Mouse (Mus musculus): ENCODE data around the gene Pigq.

Gene Pigq

DNA sequence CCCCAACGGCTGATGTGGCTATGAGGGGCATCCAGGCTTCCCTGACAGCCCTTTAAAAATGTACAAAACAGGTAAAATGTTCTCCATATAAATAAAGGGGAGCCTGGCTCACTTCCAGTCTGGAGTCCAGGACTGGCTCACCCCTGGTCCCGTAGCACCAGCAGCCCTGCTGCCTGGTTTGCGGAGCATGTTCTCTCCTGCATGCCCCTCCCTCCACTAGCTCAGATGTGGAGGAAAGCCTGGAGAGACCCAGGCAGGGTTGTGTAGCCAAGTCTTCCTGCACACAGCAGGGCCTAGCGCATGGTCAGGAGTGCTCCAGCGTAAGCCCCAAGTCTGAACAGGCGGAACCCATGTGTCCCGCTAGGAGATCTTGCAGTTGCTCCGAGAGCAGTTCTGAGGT lies 61.5 kb downstream of the Pigq start:
- no peak for DNase-seq (ENCODE audit: low spot score)

DNA sequence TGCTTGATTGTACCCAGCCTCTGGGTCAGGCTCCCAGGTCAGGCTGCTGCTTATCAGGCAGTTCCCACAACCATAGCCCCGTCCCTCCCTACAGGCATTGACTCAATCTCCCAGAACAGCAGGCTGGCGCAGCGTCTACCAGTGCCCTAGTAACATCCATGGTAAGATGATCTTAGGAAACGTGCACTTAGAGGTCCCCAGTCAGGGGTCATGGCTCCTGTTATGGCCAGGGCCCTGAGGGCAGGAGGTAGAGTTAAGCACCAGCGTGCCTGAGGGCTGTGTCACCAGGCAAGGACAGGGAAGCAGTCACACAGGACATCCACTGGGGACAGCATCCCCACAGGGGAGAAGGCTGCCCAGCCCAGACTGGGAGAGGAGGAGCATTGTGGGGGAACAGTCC lies 62.4 kb downstream of the Pigq start:
- no peak for DNase-seq (ENCODE audit: low spot score)

DNA sequence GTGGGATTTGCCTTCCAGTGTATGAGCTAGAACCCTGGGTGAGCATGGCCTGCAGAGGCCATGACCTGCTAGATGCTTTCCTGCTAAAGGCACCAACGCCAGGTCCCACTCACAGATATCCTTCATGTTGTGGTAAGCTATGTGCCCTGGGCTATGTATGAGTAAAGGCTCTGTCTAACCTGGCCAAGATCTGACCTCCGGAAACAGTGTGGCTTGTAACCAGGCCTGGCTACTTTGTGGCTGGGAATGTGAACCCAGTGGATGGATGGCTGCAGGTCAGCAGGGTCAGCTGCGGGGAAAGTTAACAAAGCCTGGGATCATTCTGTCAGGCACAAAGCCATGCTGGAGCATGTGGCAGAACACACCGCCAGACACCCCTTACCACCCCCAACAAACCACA lies 63.0 kb downstream of the Pigq start:
- no peak for DNase-seq (ENCODE audit: low spot score)

DNA sequence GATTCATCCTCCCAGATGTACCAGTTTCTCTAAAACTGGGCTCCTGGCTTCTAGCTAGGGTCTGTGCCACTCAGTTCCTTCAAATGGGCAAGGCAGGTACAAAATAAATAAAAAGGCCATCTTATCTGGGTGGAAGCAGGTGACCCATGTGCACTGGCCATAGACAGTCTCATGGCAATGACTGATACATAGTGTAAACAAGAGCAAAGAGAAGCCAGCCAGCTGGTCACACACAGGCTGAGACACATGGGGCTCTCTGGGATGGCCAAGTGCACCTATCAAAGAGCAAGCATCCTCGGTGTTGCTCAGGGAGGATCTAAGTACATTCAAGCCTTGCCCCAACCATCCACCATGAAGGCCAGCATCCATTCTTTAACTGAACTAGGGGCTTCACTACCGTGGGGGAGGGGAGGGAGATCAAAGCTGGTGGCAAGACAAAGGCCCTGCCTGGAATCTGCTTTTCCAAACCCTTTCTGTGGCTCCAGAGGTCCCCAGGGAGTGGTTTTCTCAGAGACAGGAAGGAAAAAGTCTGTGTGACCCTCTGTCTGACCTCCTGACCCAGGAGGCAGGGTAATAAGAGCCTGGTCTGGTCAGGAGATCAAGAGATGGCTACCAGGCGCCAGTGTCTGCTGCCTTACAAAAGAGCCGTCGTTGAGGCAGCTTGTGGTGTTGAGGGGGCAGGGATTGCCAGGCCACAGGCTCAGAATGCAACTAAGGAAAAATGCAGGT lies 63.7 kb downstream of the Pigq start:
- no peak for DNase-seq (ENCODE audit: low spot score)

DNA sequence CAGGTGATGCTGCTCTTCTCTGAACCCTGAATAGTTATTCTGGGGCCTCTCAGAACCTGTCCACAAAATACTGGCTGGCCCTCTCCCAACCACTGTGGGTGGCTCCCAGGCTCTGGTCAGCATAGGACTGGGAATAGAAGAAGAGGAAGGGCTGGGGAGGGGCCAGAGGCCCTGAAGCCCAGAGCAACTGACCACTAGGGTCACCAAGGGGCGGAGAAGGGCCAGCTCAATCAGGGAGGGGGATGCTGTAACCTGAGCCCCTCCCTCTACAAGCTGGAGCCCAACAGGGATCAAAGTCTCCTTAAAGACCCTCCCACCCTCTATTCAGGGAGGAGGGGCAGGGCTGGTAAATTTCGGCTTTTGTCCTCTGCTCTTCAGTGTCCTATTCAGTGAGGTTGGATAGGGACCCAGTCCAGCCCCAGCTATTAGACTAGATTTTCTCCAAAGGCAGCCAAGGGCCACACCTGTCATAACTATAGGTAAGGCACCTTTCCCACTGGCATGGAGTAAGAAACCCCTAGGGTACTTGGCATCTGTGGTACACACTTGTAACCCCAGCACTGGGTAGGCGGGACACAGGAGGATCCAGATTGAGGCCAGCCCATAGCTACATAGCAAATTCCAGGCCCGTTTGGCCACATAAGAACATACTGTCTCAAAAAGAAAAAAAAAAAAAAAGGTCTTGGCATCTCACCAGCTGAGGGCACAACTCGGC lies 64.4 kb downstream of the Pigq start, which contains the start of gene Wfikkn1:
Wfikkn1 (minus strand) TSS at position 663 of the 715 bp plus-strand sequence.
- DNase-seq (ENCODE audit: low spot score) = no peak

DNA sequence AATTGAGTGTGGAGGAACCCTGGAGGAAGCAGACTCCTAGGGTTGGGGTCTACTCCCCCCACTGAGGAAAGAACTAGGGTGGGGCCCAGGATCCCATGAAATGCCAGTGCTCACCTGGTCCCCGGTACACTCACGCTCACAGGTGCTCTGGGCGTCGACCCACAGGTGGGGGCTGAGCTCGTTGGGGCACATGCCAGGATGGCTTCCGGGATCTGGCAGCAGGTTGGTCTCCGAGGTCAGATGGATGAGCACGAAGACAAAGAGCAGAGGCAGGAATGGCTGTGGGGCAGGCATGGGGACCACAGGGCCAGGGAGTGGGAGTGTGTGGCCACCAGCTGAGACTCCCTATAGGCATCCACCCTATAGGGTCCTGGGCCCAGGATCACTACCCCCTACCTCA lies 65.0 kb downstream of the Pigq start:
- no peak for DNase-seq (ENCODE audit: low spot score)

DNA sequence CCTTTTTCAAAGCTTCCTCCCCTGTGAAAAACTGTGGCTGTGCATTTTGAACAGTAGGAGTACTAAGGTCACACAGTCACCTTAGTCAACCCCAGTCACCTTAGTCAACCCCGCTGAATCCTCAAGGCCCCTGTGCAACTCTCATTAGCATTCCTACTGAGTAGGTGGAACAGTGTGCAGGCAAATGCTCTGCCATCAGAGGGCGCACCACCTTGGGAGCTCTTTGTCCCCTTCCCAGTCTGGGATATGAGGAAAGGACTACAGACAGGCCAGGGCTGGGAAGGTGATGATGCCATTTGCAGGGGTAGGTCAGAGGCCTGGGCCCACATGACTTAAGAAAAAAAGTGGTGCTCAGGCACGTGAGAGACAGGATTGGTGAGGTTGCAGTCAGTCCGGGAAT lies 65.5 kb downstream of the Pigq start:
- DNase-seq (ENCODE audit: low spot score) = no peak

DNA sequence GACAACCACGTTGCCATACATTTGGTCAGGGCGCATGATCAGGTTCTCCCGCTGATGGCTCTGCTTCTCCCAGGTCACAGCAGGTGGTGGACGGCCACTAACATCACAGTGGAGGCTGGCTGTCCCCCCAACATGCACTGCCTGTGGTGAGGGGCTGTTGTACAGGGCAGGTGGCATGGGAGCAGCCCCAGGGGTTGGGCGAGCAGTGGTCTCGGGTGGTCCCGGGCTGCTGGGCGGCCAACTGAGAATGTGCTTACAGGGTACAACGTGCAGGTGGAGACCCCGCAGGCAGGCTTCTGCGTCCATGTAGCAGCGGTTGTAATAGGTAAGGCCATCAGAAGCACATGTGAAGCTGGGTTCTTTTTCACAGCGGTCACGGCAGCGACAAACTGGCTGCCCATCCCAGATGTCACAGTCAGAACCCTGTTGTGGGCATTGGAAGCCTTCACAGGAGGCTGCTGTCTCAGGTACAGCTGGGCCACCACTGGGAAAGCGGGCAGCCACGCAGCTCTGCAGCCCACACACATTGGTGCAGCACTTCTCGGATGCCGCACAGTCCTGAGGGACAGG lies 66.0 kb downstream of the Pigq start:
- no peak for DNase-seq (ENCODE audit: low spot score)

DNA sequence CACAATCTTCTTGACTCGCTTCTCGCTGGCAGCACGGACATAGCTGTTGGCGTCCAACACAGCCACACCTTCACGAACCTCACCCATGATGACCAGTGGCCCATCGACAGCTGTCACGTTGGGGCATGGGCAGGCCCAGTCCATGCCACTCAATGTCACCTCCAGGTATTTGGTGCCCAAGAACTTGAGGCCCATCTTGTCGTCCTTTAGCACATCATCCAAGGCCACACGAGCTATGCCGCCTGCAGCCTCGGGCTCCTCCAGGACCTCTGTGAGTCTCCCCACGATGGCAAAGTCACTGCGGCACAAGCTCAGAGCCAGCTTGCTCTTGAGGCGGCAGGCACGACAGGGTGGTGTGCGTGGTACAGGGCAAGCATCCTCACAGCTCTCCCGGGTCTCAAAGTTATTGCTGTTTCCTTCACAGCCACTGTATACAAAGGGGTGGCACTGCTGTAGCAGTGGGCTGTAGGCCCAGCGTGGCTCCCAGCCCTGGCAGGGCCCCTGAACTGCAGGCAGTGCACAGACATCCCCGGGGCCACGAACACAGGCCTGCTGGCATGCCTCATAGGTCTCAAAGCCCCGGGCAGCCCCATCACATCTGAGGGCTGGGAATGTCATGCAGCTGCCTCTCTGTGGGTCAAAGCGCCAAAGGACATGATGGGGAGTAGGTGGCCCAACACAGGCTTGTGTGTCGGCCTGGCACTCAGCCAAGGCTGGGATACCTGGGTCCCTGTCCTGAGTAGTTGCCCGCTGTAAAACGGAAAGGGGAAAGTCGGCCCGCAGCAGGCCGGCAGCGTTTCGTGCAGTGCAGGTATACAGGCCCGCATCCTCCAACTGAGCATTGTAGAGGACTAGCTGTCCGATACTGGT lies 66.8 kb downstream of the Pigq start:
- no peak for DNase-seq (ENCODE audit: low spot score)

DNA sequence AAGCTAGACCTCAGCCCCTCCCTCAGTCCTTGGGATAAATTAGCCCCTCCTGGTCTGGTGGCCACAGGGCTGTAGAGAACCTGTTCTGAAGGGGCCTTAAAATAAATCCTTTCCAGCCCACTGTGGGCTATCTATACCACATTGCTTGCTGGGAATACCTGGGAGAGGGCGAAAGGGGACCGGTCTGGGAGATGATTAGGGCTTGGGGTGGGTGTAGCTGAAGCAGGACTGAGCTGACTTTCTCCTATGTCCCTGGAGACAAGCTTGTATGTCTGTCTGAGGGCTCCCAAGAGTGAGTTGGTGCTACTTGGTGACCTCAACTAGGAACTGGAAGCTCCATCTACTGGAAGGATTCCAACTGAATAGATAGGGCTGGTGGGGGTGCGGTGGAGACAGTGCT lies 67.7 kb downstream of the Pigq start:
- no peak for DNase-seq (ENCODE audit: low spot score)
